Mouse (Mus musculus) midbrain, embryonic 15.5 days (tissue): ENCODE measurements around the gene Lrpap1. TPM values are rescaled to one million over a fixed set of nuclear protein-coding genes. Genes with fewer than 3 reads are reported as not detected.
A peak's percentile ranks its signal among the peaks of the same experiment; 100 is the strongest.

ENCODE experiments used
- ATAC-seq: fragments of 200-750 bp; cut with Nextera tagmentation; replicated peaks from 2 replicates; pipeline ENCODE4 v1.8.0; 2017; ENCODE audit warnings: moderate TSS enrichment
- H3K27ac ChIP-seq: fragments of 300-500 bp; sonication (generic); 2 replicates; pipeline ENCODE4 v1.5.1; 2015; ENCODE audit warnings: mild to moderate bottlenecking, inconsistent platforms
- H3K27me3 ChIP-seq: fragments of 300-500 bp; sonication (generic); replicated peaks from 2 replicates; pipeline ENCODE4 v1.6.1; 2015; ENCODE audit warnings: inconsistent platforms
- H3K36me3 ChIP-seq: fragments of 300-500 bp; sonication (generic); replicated peaks from 2 replicates; pipeline ENCODE4 v1.6.1; 2015; ENCODE audit warnings: inconsistent platforms
- H3K4me1 ChIP-seq: fragments of 300-500 bp; sonication (generic); 2 replicates; pipeline ENCODE4 v1.6.1; 2015; ENCODE audit warnings: inconsistent platforms
- H3K4me2 ChIP-seq: fragments of 300-500 bp; sonication (generic); 2 replicates; pipeline ENCODE4 v1.6.1; 2015; ENCODE audit warnings: inconsistent platforms, mild to moderate bottlenecking, moderate library complexity
- H3K4me3 ChIP-seq: fragments of 300-500 bp; sonication (generic); 2 replicates; pipeline ENCODE4 v1.5.1; 2015; ENCODE audit warnings: mild to moderate bottlenecking, inconsistent platforms
- H3K9ac ChIP-seq: fragments of 300-500 bp; sonication (generic); 2 replicates; pipeline ENCODE4 v1.6.1; 2015; ENCODE audit warnings: mild to moderate bottlenecking, inconsistent platforms
- H3K9me3 ChIP-seq: fragments of 300-500 bp; sonication (generic); 2 replicates; pipeline ENCODE4 v1.6.1; 2016; ENCODE audit warnings: inconsistent platforms
- WGBS: fragments of 180-500 bp; shearing (Covaris S2); methylation state at CpG from one replicate; pipeline ENCODE4 v1.1.7; 2015; ENCODE audit warnings: mixed read lengths; 5-methylcytosine and 5-hydroxymethylcytosine counted together
- polyA plus RNA-seq: library from polyadenylated mRNA; unstranded; fragments of >200 nt; fragmentation: Nextera tagmentation; extraction: Ambion mirVana; gene quantifications from 2 replicates; pipeline ENCODE4 v1.2.1, GENCODE M21; 2015

Lrpap1 gene
- polyA plus RNA-seq, 1 experiment from 2014 or later: 125 TPM

DNA sequence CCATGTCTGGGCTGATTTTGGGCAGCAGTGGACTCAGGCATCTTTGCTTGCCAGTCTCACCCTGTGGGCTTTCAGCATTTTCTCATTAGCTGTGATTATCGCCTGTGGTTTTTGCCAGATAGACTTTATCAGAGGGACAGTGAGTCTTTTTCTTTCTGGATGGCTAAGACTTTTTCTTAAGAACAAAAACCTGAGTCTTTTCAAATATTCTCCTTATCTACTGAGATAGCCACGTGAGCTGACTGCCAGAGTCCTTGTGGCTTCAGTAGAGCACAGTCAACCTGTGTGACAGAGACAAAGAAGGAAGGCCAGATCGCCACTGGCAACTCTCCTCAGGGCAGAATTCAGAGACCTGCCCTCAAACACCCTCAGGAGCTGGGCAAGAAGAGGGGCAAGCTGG lies 12.1 kb upstream of the Lrpap1 start:
- H3K36me3 ChIP-seq: no peaks in the 10 kb centered on the region
- WGBS: 78% methylated on average over 3 of the region's 3 CpGs
- no peaks in the 10 kb centered on the region for H3K27me3 ChIP-seq
- H3K27ac ChIP-seq: no peak overlapping the region
- no peaks in the 10 kb centered on the region for H3K4me1 ChIP-seq
- no peak for ATAC-seq
- no peaks in the 10 kb centered on the region for H3K9me3 ChIP-seq
- H3K4me3 ChIP-seq: no peak overlapping the region
- no peak overlapping the region for H3K4me2 ChIP-seq
- H3K9ac ChIP-seq: no peak overlapping the region

DNA sequence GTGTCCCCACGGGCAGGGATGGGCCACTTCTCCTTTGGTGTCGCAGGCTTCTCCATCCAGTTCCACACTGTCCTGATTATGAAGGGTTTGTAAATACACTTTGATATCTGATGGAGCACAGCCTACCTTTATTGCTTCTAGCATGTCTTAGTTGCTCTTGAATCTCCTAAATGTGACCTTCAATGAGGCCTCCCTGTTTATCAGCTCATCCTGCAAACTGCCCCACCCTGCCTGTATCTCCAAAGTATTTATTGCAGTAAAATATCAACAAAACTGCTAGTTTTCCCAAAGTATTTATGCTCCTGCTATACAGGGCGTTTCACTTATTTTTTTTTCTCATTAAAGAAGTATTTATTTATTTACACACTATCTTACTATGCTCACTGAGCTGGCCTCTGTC lies 10.4 kb upstream of the Lrpap1 start:
- H3K27me3 ChIP-seq: no peaks in the 10 kb centered on the region
- no peak for ATAC-seq
- no peaks in the 10 kb centered on the region for H3K9me3 ChIP-seq
- H3K9ac ChIP-seq: no peak overlapping the region
- 77% methylated on average over 3 of the region's 3 CpGs for WGBS
- no peak overlapping the region for H3K27ac ChIP-seq
- no peak overlapping the region for H3K4me2 ChIP-seq
- H3K4me3 ChIP-seq: no peak overlapping the region
- H3K4me1 ChIP-seq: no peaks in the 10 kb centered on the region
- H3K36me3 ChIP-seq: no peaks in the 10 kb centered on the region

DNA sequence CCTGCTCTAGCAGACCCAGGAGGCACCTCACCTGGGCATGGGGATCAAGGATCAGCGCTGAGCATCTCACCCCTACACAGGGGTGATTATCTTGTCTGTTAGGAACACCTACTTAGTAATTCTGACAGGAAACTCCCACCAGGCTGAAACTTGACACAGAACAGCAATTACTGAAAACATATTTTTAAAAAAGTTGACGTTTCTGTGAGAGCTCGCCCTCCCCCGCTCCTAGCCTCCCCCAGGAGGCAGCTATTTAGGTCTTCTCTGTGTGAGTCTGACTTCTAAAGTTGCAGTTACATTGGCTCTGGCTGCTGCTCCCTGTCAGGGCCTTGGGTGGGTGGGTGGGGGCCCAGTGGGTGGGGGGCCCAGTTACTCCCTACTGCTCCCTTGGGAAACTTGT lies 6.9 kb upstream of the Lrpap1 start:
- H3K27ac ChIP-seq: no peak overlapping the region
- WGBS: 53% methylated on average over 4 of the region's 4 CpGs
- no peaks in the 10 kb centered on the region for H3K4me1 ChIP-seq
- H3K4me2 ChIP-seq: no peak overlapping the region
- ATAC-seq: no peak
- H3K4me3 ChIP-seq: no peak overlapping the region
- no peaks in the 10 kb centered on the region for H3K27me3 ChIP-seq
- no peaks in the 10 kb centered on the region for H3K9me3 ChIP-seq
- no peak overlapping the region for H3K9ac ChIP-seq
- no peaks in the 10 kb centered on the region for H3K36me3 ChIP-seq

DNA sequence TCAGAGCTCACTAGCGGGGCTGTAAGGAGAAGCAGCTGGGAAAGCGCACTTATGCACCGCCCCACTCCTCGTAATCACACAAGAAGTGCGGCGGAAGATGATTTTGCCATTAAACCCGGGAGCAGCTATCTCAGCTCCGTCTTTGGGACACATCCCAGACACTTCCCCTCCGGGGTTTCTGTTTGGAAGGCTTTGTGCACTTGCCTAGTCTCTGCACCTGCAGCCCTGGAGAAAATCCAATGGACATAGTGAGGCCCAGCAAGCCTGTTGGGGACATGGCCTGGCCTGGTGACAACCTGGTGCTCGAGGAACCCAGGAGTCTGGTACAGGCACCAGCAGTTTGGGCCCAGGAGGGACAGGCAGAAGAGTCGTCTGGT lies 344 bp upstream of the Lrpap1 start:
- ATAC-seq: no peak
- WGBS: 5% methylated on average over 11 of the region's 11 CpGs

DNA sequence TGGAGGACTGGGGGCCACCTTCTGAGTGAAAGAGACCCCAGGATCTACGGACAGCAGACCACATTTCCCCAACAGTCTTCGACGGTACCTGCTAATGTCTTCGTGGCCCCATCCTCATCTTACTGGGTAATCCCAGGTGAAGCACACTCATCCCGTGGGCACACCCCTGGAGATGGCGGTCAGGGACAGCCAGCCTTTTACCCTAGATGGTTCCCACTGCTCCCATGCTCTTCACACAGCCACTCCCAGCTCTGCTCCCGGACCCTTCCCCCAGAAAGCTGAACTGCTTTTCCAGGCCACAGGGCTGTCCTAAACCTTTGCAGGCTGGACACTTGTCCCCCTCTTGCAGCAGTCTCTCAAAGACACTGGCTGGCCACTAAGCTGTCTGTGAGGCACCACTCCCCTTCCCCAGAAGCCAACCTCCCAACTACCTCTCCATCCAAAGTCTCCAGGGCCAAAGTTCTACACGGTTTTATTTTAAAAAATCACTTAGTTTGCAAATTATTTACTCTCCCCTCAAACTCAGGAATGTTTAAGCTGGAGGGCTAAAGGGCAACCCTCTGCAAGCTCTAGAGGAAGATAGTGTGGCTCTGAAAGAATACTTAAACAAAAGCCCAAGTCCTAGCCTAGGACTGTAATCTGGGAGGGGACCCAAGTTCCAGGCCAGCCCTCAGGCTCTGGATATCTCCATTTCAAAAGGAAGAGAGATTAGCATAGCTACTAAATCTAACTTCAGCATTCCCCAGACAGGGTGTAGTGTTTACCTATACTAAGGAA lies 1.2 kb downstream of the Lrpap1 start:
- peaks cover 23% of the 10 kb centered on the region for H3K4me1 ChIP-seq
- H3K9ac ChIP-seq: peak overlapping the region; percentile 79; the same call in 1 of the 2 replicates
- H3K4me3 ChIP-seq: peak overlapping the region; percentile 82
- no peaks in the 10 kb centered on the region for H3K9me3 ChIP-seq
- H3K4me2 ChIP-seq: peak overlapping the region; percentile 61
- WGBS: 68% methylated on average over 8 of the region's 8 CpGs
- peaks cover 13% of the 10 kb centered on the region for H3K36me3 ChIP-seq
- ATAC-seq: no peak
- H3K27me3 ChIP-seq: no peaks in the 10 kb centered on the region
- no peak overlapping the region for H3K27ac ChIP-seq

More for the DNA sequence above, 344 bp upstream of the Lrpap1 start:
- Histone ChIP-seq H3K27me3 (no peaks in the 10 kb centered on the region), H3K36me3 (peaks cover 7% of the 10 kb centered on the region), H3K4me1 (peaks cover 23% of the 10 kb centered on the region), H3K27ac (peak overlapping the region; percentile 85), H3K9ac (peak overlapping the region; percentile 54), H3K4me2 (peak overlapping the region; percentile 61), H3K4me3 (peak overlapping the region; percentile 82), H3K9me3 (no peaks in the 10 kb centered on the region)

DNA sequence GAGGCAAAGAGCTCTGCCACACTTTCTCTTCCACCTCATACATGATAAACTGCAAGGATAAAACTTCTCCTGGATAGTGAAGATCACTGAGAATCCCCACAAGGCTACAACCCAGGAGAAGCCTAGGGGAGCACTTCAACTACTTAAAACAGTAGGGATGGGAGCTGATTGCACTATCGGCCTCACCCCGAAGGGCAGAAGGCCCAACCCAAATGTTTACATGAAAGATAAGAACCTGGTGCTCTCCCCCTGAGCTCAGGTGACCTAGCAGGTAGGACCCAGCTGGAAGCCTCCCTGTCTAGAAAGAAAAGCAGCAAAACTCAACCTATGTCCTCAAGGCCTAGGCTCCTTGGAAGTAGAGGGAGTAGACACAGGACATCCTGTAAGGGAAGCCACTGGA lies 2.0 kb downstream of the Lrpap1 start:
- 95% methylated on average over 2 of the region's 2 CpGs for WGBS
- Histone ChIP-seq H3K9me3 (no peaks in the 10 kb centered on the region), H3K4me1 (peaks cover 23% of the 10 kb centered on the region), H3K27ac (no peak overlapping the region), H3K4me2 (peak overlapping the region; percentile 61), H3K4me3 (peak overlapping the region; percentile 82; the same call in 1 of the 2 replicates), H3K36me3 (peaks cover 15% of the 10 kb centered on the region), H3K27me3 (no peaks in the 10 kb centered on the region), H3K9ac (no peak overlapping the region)
- ATAC-seq: no peak

DNA sequence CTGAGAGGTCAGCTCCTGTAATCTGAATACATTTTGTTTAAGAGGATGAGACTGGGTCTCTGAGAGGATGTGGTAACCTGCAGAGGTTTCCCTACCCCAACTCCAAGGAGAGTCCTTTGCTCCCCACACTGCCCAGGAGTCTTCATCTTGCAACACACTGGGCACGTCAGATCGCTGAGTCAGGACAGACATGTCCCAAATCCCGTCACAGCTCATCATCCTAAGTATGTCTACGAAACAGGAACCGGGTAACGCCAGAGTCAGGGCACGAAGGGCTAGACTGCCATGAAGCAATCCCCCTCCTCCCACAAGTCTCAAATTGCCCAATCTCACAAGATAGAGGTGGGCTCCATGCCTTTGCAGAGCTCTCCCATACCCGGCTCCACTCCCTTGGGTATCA lies 2.5 kb downstream of the Lrpap1 start:
- H3K27ac ChIP-seq: no peak overlapping the region
- H3K4me2 ChIP-seq: peak overlapping the region; percentile 61; the same call in 1 of the 2 replicates
- H3K36me3 ChIP-seq: peaks cover 19% of the 10 kb centered on the region
- 88% methylated on average over 8 of the region's 8 CpGs for WGBS
- no peaks in the 10 kb centered on the region for H3K27me3 ChIP-seq
- H3K4me1 ChIP-seq: peaks cover 23% of the 10 kb centered on the region
- no peak overlapping the region for H3K9ac ChIP-seq
- H3K9me3 ChIP-seq: no peaks in the 10 kb centered on the region
- H3K4me3 ChIP-seq: no peak overlapping the region
- ATAC-seq: no peak

DNA sequence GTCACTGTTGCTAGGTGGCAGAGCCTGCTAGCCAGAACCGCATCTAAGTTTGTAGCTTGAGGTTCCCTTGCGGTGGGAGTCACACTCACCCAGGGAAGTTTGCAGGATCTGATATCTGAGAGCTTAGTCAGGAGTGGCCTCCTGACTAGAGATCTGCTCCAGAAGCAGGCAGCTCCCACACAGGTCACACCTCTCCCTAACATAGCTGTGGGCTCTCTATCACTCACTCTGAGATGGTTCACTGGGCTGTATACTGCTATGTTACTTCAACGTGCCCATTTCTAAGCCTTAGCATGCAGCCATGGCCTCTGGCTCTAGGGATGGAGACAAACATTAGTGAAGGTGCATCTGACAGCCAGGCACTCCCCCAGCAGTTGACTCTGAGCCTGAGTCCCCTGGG lies 13.9 kb downstream of the Lrpap1 start:
- H3K4me1 ChIP-seq: no peaks in the 10 kb centered on the region
- H3K9ac ChIP-seq: no peak overlapping the region
- no peak overlapping the region for H3K27ac ChIP-seq
- H3K4me2 ChIP-seq: no peak overlapping the region
- no peaks in the 10 kb centered on the region for H3K9me3 ChIP-seq
- no peaks in the 10 kb centered on the region for H3K27me3 ChIP-seq
- H3K4me3 ChIP-seq: no peak overlapping the region
- WGBS: 94% methylated on average over 3 of the region's 3 CpGs
- peaks cover 46% of the 10 kb centered on the region for H3K36me3 ChIP-seq
- ATAC-seq: no peak

DNA sequence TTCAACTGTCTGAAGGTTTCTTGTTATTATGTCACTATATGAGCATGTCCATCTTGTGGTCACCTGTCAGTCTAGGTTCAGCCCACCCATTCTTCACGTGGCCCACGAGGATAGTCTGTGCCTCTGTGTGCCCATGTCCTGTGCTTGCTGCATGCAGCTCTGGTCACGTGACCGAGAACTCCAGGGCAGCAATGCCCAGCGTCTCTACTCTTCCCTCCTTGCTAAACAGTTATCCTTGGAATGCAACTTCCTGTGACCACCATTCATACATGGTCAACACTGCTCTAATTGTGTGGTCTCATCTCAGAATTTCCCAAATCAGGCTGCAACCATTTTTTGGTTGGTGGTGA lies 16.0 kb downstream of the Lrpap1 start:
- Histone ChIP-seq H3K4me2 (no peak overlapping the region), H3K36me3 (peaks cover 25% of the 10 kb centered on the region), H3K27ac (no peak overlapping the region), H3K4me3 (no peak overlapping the region), H3K9ac (no peak overlapping the region), H3K4me1 (no peaks in the 10 kb centered on the region), H3K27me3 (no peaks in the 10 kb centered on the region), H3K9me3 (no peaks in the 10 kb centered on the region)
- no peak for ATAC-seq
- WGBS: 80% methylated on average over 5 of the region's 5 CpGs

DNA sequence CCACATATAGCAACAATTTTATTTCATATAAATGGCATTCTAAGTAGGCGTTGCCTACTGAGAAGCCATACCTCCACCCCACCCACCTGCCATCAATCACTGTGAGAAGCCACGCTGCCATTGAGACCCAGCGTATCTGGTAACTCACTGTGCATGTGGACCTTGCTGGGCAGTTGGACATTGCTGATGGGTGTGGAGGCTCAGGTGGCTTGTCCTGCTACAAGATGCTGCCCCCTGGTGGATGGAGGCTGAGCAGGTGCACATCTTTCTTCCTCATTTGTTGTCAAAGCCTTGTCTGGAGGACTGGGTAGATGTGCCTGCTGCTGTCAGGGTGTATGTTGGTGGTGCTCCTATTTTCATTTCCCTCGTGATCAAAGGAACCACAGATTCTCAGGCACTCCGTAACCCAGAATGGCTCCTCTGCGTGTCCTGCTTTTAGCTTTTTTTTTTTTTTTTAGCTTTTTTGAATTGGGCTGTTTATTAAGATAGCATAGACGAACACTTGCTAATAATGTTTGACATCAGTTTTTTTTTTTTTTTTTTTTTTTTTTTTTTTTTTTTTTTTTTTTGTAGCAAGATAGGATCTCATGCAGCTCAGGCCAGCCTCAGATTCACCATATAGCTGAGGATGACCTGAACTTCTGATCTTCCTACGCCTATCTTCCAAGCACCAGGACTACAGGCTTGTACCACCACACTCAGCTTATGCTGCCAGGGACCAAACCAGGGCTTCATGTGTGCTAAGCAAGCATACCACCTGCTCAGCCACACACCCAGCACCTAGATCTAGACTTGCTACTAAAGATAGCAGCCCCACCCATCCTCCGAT lies 16.6 kb downstream of the Lrpap1 start:
- no peak overlapping the region for H3K4me3 ChIP-seq
- H3K27ac ChIP-seq: no peak overlapping the region
- H3K4me1 ChIP-seq: no peaks in the 10 kb centered on the region
- no peak overlapping the region for H3K4me2 ChIP-seq
- H3K9ac ChIP-seq: no peak overlapping the region
- no peaks in the 10 kb centered on the region for H3K27me3 ChIP-seq
- no peak for ATAC-seq
- no peaks in the 10 kb centered on the region for H3K9me3 ChIP-seq
- WGBS: 69% methylated on average over 9 of the region's 9 CpGs
- H3K36me3 ChIP-seq: peaks cover 22% of the 10 kb centered on the region

DNA sequence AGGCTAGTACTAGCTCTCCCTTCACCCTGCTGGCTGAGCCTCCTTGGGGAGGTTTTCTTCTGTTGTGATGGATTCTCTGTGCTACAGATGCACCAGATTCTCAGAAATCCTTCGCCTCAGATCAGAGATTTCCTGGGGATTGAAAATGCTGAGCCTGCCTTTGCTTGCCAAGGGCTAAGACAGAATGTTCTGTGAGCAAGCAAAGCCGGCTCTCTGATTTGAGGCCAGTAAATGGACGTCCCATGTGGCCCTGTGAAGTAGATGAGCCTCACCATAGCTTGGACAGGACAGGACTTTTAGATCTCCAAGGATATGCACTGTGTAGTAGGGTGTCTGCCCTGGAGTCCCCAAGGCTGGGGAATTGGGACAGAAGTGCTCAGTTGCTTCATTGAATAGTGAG lies 20.7 kb downstream of the Lrpap1 start:
- Histone ChIP-seq H3K4me1 (no peaks in the 10 kb centered on the region), H3K9ac (no peak overlapping the region), H3K4me3 (no peak overlapping the region)

DNA sequence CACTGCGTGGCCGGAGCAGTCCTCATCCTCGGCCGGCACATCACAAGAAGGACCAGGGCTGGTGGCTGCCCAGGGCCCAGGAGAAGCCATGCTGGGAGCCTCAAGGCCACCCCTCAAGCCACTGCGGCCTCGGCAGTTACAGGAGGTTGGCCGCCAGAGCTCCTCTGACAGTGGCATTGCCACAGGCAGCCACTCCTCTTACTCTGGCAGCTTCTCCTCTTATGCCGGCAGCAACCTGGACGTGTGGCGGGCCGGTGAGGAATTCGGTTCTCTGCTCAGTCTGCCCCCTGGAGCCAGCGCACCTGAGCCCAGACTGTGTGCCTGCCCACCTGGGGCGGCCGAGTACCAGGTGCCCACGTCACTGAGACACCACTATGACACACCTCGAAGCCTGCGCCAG lies 26.5 kb downstream of the Lrpap1 start:
- no peaks in the 10 kb centered on the region for H3K9me3 ChIP-seq
- peaks cover 8% of the 10 kb centered on the region; the same call in 1 of the 2 replicates for H3K27me3 ChIP-seq
- no peak overlapping the region for H3K9ac ChIP-seq
- no peak overlapping the region for H3K4me2 ChIP-seq
- H3K36me3 ChIP-seq: no peaks in the 10 kb centered on the region
- no peak overlapping the region for H3K27ac ChIP-seq
- ATAC-seq: no peak
- H3K4me1 ChIP-seq: no peaks in the 10 kb centered on the region
- no peak overlapping the region for H3K4me3 ChIP-seq
- WGBS: 31% methylated on average over 18 of the region's 18 CpGs

More for the DNA sequence above, 20.7 kb downstream of the Lrpap1 start:
- no peak for ATAC-seq
- H3K36me3 ChIP-seq: no peaks in the 10 kb centered on the region
- WGBS: 66% methylated on average over 3 of the region's 3 CpGs
- H3K27me3 ChIP-seq: no peaks in the 10 kb centered on the region
- H3K4me2 ChIP-seq: no peak overlapping the region
- no peaks in the 10 kb centered on the region for H3K9me3 ChIP-seq
- H3K27ac ChIP-seq: no peak overlapping the region
